Mouse (Mus musculus) lung, postnatal 0 days (tissue): ENCODE results near the gene Zfp341. TPM values are rescaled to one million over a fixed set of nuclear protein-coding genes. Genes with fewer than 3 reads are reported as not detected.

Experiments used
- ATAC-seq: fragments of 200-750 bp; cut with Nextera tagmentation; 2 replicates; pipeline ENCODE4 v1.8.0; 2017; ENCODE audit warnings: moderate library complexity
- DNase-seq: peaks from one replicate; pipeline ENCODE4 v3.0.0-alpha.2; 2016; ENCODE audit warnings: low spot score
- H3K27ac ChIP-seq: fragments of 300-500 bp; sonication (generic); 2 replicates; pipeline ENCODE4 v1.5.1; 2014; ENCODE audit warnings: antibody characterized with exemption, mild to moderate bottlenecking, low read length, mixed read lengths
- H3K27me3 ChIP-seq: fragments of 300-500 bp; sonication (generic); replicated peaks from 2 replicates; pipeline ENCODE4 v1.6.1; 2014; ENCODE audit warnings: low read length, mixed read lengths; ENCODE audit not compliant: insufficient read depth
- H3K36me3 ChIP-seq: fragments of 300-500 bp; sonication (generic); 2 replicates; pipeline ENCODE4 v1.6.1; 2014; ENCODE audit warnings: low read length, mixed read lengths; ENCODE audit not compliant: insufficient read depth
- H3K4me1 ChIP-seq: fragments of 300-500 bp; sonication (generic); 2 replicates; pipeline ENCODE4 v1.6.1; 2014; ENCODE audit warnings: antibody characterized with exemption, low read depth, low read length, mixed read lengths; ENCODE audit not compliant: insufficient read depth
- H3K4me2 ChIP-seq: fragments of 300-500 bp; sonication (generic); replicated peaks from 2 replicates; pipeline ENCODE4 v1.6.1; 2014; ENCODE audit warnings: low read depth, mild to moderate bottlenecking, low read length, moderate library complexity, mixed read lengths
- H3K4me3 ChIP-seq: fragments of 300-500 bp; sonication (generic); 2 replicates; pipeline ENCODE4 v1.5.1; 2014; ENCODE audit warnings: low read depth, low read length
- H3K9ac ChIP-seq: fragments of 300-500 bp; sonication (generic); replicated peaks from 2 replicates; pipeline ENCODE4 v1.6.1; 2014; ENCODE audit warnings: low read depth, mild to moderate bottlenecking
- H3K9me3 ChIP-seq: fragments of 300-500 bp; sonication (generic); 2 replicates; pipeline ENCODE4 v1.6.1; 2016; ENCODE audit warnings: low read length, mixed read lengths
- CTCF ChIP-seq: IDR thresholded peaks from 2 replicates; pipeline ENCODE4 v1.5.1; 2016; ENCODE audit warnings: antibody characterized with exemption, mild to moderate bottlenecking
- EP300 ChIP-seq: IDR thresholded peaks from 2 replicates; pipeline ENCODE4 v1.6.1; 2016; ENCODE audit warnings: antibody characterized with exemption, mild to moderate bottlenecking, control low read depth
- WGBS: fragments of 180-500 bp; shearing (Covaris S2); extraction: QIAGEN DNeasy Blood & Tissue Kit; methylation state at CpG from one replicate; pipeline ENCODE4 v1.1.7; 2014; 5-methylcytosine and 5-hydroxymethylcytosine counted together
- polyA plus RNA-seq: library from polyadenylated mRNA; unstranded; fragments of >200 nt; fragmentation: Nextera tagmentation; extraction: Ambion mirVana; gene quantifications from 2 replicates; pipeline ENCODE4 v1.2.1, GENCODE M21; 2015

Zfp341 gene
- polyA plus RNA-seq, 1 experiment from 2014 or later, result 0.76 TPM

DNA sequence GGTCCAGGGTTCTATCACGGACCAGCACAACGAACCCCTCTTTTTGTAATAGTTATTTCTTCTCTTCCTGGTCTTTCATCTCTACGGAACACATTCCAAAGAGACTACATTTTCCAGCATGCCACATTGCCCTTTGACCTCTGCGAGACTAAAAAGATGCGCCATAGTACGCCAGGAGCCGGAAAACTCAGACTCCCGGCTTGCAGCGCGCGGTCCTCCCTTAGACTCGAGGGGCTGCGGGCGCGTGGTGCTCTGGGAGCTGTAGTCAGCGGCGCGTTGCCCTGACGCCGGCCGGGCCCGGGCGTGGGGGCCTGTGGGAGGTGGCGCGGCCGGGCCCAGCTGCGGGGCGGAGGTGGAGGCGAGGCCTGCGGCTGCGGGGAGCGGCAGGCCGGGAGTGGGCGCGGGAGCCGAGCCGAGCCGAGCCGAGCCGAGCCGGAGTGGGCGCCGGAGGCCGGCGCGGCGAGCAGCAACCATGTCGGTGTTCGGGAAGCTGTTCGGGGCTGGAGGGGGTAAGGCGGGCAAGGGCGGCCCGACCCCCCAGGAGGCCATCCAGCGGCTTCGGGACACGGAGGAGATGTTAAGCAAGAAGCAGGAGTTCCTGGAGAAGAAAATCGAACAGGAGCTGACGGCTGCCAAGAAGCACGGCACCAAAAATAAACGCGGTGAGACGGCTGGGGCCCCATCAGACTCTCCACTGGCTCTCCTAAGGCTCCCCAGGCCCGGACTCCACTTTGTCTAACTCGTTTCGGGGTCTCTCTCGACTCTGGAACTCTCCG lies 43.8 kb downstream of the Zfp341 start:
- Histone ChIP-seq H3K9me3 (no peaks in the 10 kb centered on the region), H3K27me3 (no peaks in the 10 kb centered on the region), H3K4me1 (peaks cover 7% of the 10 kb centered on the region; the same call in 1 of the 2 replicates), H3K27ac (peak overlapping the region; percentile 96), H3K36me3 (0 out of 2 replicates have a peak, but pooled peaks cover 4% of the 10 kb centered on the region), H3K4me3 (peak overlapping the region; percentile 85), H3K9ac (peak overlapping the region; percentile 97), H3K4me2 (peak overlapping the region; percentile 71)
- DNase-seq (peak; percentile 100), ATAC-seq (peak; percentile 99)
- no peak for TF ChIP-seq CTCF
- TF ChIP-seq EP300, result no peak
- WGBS, result under 1% methylated on average over 65 of the region's 67 CpGs

DNA sequence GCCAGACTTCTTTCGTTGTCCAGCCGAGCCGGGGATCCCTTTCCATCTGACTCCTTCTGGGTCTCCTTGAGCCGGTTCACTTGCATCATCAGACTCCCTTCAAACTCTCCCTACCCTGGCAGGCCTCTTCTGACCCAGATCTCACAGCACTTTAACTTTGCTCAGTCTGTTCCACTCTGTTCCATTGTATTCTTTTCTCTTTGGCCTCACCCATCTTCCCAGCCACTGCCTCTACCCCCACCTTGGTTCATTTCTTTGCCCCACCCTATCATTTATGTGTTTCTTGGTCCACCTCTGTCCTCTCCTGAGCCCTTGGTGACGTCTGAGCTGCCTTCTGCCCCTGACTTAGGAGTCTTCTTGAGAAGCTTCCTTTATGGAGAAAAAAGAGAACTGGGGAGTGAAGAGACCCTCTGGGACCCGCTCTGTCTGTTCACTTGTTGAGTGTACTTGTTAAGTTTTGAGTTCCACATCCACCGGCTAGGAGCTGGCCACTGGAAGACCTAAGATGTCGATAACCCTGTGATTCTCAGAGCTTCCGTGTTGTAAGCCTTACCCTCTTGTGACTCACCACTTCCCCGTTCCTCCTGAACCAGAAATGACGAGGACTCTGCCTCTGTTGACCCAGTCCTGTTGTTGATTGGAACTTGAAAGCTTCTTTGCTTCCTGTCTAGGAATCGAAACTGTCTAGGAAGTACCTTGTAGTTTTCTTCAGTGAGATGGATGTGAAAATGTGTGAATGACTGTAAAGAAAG lies 44.6 kb downstream of the Zfp341 start:
- peak; percentile 80 for TF ChIP-seq EP300
- no peak for TF ChIP-seq CTCF
- Histone ChIP-seq H3K9ac (peak overlapping the region; percentile 97), H3K4me1 (peaks cover 7% of the 10 kb centered on the region; the same call in 1 of the 2 replicates), H3K4me2 (peak overlapping the region; percentile 71), H3K36me3 (0 out of 2 replicates have a peak, but pooled peaks cover 4% of the 10 kb centered on the region), H3K9me3 (no peaks in the 10 kb centered on the region), H3K4me3 (peak overlapping the region; percentile 85), H3K27me3 (no peaks in the 10 kb centered on the region), H3K27ac (peak overlapping the region; percentile 96)
- DNase-seq (peak; percentile 96), ATAC-seq (peak; percentile 59)
- WGBS, result 0% methylated on average over 12 of the region's 12 CpGs

DNA sequence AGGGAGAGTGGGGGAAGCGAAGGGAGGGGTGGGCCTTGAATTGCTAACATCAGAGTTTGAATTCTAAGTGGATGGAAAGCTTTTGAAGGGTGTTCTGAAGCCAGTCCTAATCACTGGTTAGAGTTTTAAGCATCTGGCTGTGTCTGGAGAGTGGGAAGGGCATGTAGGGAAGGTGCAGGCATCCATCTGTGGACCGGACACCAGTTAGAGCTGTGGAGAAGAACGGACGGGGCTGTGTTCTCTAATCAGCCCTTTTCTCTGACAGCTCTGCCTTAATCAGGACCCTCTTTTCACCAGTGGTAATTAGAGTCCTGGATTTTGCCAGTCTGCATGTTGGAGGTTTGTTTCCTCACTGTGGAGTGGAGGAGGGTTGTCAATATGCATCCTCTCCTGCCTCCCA lies 46.0 kb downstream of the Zfp341 start:
- 69% methylated on average over 4 of the region's 4 CpGs for WGBS
- Histone ChIP-seq H3K27ac (no peak overlapping the region), H3K9ac (no peak overlapping the region), H3K4me3 (no peak overlapping the region), H3K4me1 (peaks cover 7% of the 10 kb centered on the region; the same call in 1 of the 2 replicates), H3K9me3 (no peaks in the 10 kb centered on the region), H3K27me3 (no peaks in the 10 kb centered on the region), H3K36me3 (0 out of 2 replicates have a peak, but pooled peaks cover 4% of the 10 kb centered on the region), H3K4me2 (peak overlapping the region; percentile 71)
- no peak for ATAC-seq
- TF ChIP-seq CTCF (no peak), EP300 (no peak)
- DNase-seq, result peak; percentile 68

DNA sequence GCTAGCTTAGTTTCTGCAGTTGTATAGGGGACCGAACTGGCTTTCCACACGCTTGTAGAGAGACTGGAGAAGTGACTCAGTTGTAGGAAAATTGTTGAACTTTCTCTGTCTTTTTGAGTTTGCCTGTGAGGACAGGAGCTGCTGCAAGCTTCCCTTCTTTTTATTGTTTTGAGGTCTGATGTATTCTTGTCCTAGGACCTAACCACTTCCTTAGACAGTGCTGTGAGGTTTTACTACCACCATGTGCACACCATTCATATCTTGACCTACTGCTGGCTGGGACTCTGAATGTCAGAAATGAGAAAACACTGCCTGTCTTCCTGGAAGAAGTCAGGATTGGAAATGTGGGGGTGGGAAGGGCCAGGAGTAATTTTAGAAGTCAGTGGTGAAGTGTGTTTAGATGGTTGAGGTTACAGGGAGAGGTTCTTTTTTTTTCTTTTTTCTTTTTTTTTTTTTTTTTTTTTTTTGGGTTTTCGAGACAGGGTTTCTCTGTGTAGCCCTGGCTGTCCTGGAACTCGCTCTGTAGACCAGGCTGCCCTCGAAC lies 46.5 kb downstream of the Zfp341 start:
- peaks cover 7% of the 10 kb centered on the region; the same call in 1 of the 2 replicates for H3K4me1 ChIP-seq
- 84% methylated on average over 3 of the region's 5 CpGs for WGBS
- no peaks in the 10 kb centered on the region for H3K27me3 ChIP-seq
- no peaks in the 10 kb centered on the region for H3K9me3 ChIP-seq
- H3K27ac ChIP-seq, result no peak overlapping the region
- H3K4me3 ChIP-seq, result no peak overlapping the region
- no peak for TF ChIP-seq CTCF
- TF ChIP-seq EP300, result no peak
- no peak for DNase-seq
- no peak overlapping the region for H3K9ac ChIP-seq
- H3K4me2 ChIP-seq, result 0 out of 2 replicates have a peak overlapping the region, but pooled peaks have one; percentile 71
- 0 out of 2 replicates have a peak, but pooled peaks cover 4% of the 10 kb centered on the region for H3K36me3 ChIP-seq
- ATAC-seq, result no peak

- Histone ChIP-seq H3K4me2 (no peak overlapping the region), H3K9me3 (no peaks in the 10 kb centered on the region), H3K9ac (no peak overlapping the region), H3K4me1 (no peaks in the 10 kb centered on the region), H3K27me3 (no peaks in the 10 kb centered on the region), H3K36me3 (no peaks in the 10 kb centered on the region), H3K27ac (no peak overlapping the region), H3K4me3 (no peak overlapping the region)
- ATAC-seq (no peak), DNase-seq (no peak)
- no peak for TF ChIP-seq CTCF
- TF ChIP-seq EP300, result no peak
- WGBS, result 82% methylated on average over 7 of the region's 7 CpGs
Observed at GRCm38 (mm10) chr2:154668680-154669079, 55.6 kb downstream of the Zfp341 start.

GRCm38 (mm10) chr2:154670106-154670505 lies 57.0 kb downstream of the Zfp341 start:
- no peak for ATAC-seq
- no peak overlapping the region for H3K27ac ChIP-seq
- TF ChIP-seq EP300, result no peak
- TF ChIP-seq CTCF, result no peak
- no peaks in the 10 kb centered on the region for H3K9me3 ChIP-seq
- H3K4me1 ChIP-seq, result 0 out of 2 replicates have a peak, but pooled peaks cover 3% of the 10 kb centered on the region
- H3K4me3 ChIP-seq, result no peak overlapping the region
- 70% methylated on average over 4 of the region's 4 CpGs for WGBS
- no peaks in the 10 kb centered on the region for H3K27me3 ChIP-seq
- DNase-seq, result no peak
- no peaks in the 10 kb centered on the region for H3K36me3 ChIP-seq
- H3K4me2 ChIP-seq, result no peak overlapping the region
- no peak overlapping the region for H3K9ac ChIP-seq
